Mouse (Mus musculus) liver, embryonic 18 days (tissue): ENCODE data around the gene Fxyd2. TPM values are rescaled to one million over a fixed set of nuclear protein-coding genes. Genes with fewer than 3 reads are reported as not detected.

Experiments used
- polyA plus RNA-seq: library from polyadenylated mRNA; depleted of rRNA; stranded (reverse); fragments of >200 nt; gene quantifications from 2 replicates; pipeline ENCODE4 v1.2.3, GENCODE M21; 2012; rRNA removed

Fxyd2 gene
- polyA plus RNA-seq: 1.0 and 1.6 TPM in 2 replicates

DNA sequence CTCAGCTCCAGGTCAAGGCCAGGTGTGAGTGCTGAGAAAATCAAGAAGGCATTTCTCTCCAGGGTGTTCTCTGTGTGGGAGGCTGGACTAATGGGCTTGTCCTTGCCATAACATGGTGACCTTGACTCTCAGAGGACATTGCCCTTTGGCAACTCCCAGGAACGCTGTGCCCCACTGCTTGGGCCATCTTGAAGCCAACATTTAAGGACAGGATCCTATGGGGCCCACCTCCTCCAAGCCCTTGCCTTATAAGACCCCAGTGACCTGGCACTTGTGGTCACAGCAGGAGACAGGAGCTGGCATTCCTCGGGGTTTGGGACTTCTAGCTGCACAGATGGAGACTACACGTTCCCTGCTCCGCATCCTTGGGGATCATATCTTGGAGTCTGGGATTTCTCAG lies at the start of gene Fxyd2:
Fxyd2 (plus strand) TSS at position 236 of the 400 bp plus-strand sequence.

DNA sequence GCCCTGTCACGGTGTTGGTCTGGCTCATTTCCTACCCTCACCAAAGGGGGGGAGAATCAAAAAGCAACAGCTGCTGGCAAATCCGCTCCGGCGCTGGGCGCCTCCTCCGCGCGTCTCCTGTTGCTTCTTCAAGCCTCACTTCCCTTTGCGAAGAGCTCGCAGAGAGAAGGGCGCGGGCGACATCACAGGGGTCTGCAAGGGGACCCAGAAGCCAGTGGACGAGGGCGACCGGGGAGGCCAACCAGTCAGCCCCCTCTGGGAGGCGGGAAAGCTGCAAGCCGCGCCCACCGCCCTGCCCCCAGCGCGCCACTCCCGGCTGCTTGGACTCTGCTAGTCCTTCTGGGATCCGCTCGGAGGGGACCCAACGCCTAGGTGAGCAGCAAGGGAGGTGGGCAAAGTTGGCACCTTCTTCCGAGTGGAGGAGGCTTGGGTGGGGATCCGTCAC lies 29.3 kb upstream of the Fxyd2 start, which contains the start of gene Fxyd6:
Fxyd6 (plus strand) TSS at position 69 of the 445 bp plus-strand sequence.

DNA sequence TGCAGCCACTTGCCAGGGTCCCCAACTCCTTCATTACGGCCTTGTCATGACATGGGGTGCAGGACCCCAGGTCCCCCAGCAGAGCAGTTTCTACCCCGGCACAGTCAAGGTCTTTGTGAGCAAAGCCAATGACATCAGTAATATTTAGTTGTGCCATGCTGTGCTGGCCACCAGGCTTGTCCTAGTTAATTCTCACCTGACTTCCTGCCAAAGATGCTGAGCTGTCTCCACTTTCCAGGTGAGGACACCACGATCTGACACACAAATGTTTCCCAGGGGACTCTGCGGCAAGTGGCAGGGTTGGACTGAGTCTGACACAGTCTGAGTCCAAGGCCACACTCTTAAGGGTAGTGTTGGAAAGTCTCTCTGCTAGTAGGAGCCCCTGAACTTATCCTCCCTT lies 27.0 kb downstream of the Fxyd2 start, which contains the start of gene Dscaml1:
Dscaml1 (plus strand) TSS at position 173 of the 400 bp plus-strand sequence.

Other genes starting within 250 kb of the Fxyd2 start
- 0.05 and 0.13 TPM in 2 replicates for gene BC049352, start 217.7 kb upstream of the Fxyd2 start, polyA plus RNA-seq
- 0.07 and 0.14 TPM in 2 replicates for gene Tmprss4, start 195.6 kb upstream of the Fxyd2 start, polyA plus RNA-seq
- 2.7 and 2.8 TPM in 2 replicates for gene Il10ra, start 130.5 kb upstream of the Fxyd2 start, polyA plus RNA-seq
- 0.01 TPM in 1 of 2 replicates, not detected in the other for gene Tmprss13, start 80.6 kb upstream of the Fxyd2 start, polyA plus RNA-seq
- gene Fxyd6, start 29.5 kb upstream of the Fxyd2 start, polyA plus RNA-seq: 0.90 and 1.1 TPM in 2 replicates
- 0.02 TPM in 1 of 2 replicates, not detected in the other for gene Dscaml1, start 27.0 kb downstream of the Fxyd2 start, polyA plus RNA-seq